Mouse (Mus musculus) midbrain, embryonic 16.5 days (tissue): ENCODE results near the gene Nup107. TPM values are rescaled to one million over a fixed set of nuclear protein-coding genes. Genes with fewer than 3 reads are reported as not detected.

Source experiments
- ATAC-seq: fragments of 200-750 bp; cut with Nextera tagmentation; 2 replicates; pipeline ENCODE4 v1.8.0; 2017; ENCODE audit warnings: moderate TSS enrichment
- H3K27ac ChIP-seq: fragments of 300-500 bp; sonication (generic); 2 replicates; pipeline ENCODE4 v1.5.1; 2014; ENCODE audit warnings: mild to moderate bottlenecking, low read length, mixed read lengths
- H3K27me3 ChIP-seq: fragments of 300-500 bp; sonication (generic); 2 replicates; pipeline ENCODE4 v1.6.1; 2014; ENCODE audit warnings: low read depth, low read length, mixed read lengths; ENCODE audit not compliant: control insufficient read depth, insufficient read depth
- H3K36me3 ChIP-seq: fragments of 300-500 bp; sonication (generic); 2 replicates; pipeline ENCODE4 v1.6.1; 2014; ENCODE audit warnings: mild to moderate bottlenecking, low read length, moderate library complexity, mixed read lengths; ENCODE audit not compliant: control insufficient read depth, insufficient read depth
- H3K4me1 ChIP-seq: fragments of 300-500 bp; sonication (generic); 2 replicates; pipeline ENCODE4 v1.6.1; 2014; ENCODE audit warnings: mild to moderate bottlenecking, low read length, mixed read lengths; ENCODE audit not compliant: control insufficient read depth, insufficient read depth
- H3K4me2 ChIP-seq: fragments of 300-500 bp; sonication (generic); 2 replicates; pipeline ENCODE4 v1.6.1; 2014; ENCODE audit warnings: mild to moderate bottlenecking, low read length, mixed read lengths
- H3K4me3 ChIP-seq: fragments of 300-500 bp; sonication (generic); 2 replicates; pipeline ENCODE4 v1.5.1; 2014; ENCODE audit warnings: low read depth, mild to moderate bottlenecking, low read length, moderate library complexity, mixed read lengths
- H3K9ac ChIP-seq: fragments of 300-500 bp; sonication (generic); 2 replicates; pipeline ENCODE4 v1.6.1; 2014; ENCODE audit warnings: low read depth, low read length, mixed read lengths
- H3K9me3 ChIP-seq: fragments of 300-500 bp; sonication (generic); replicated peaks from 2 replicates; pipeline ENCODE4 v1.6.1; 2014; ENCODE audit warnings: mild to moderate bottlenecking, low read length, mixed read lengths; ENCODE audit not compliant: control insufficient read depth, poor library complexity, severe bottlenecking
- WGBS: fragments of 180-500 bp; shearing (Covaris S2); extraction: QIAGEN DNeasy Blood & Tissue Kit; methylation state at CpG from one replicate; pipeline ENCODE4 v1.1.7; 2014; 5-methylcytosine and 5-hydroxymethylcytosine counted together
- polyA plus RNA-seq: library from polyadenylated mRNA; unstranded; fragments of >200 nt; fragmentation: Nextera tagmentation; extraction: Ambion mirVana; gene quantifications from 2 replicates; pipeline ENCODE4 v1.2.1, GENCODE M21; 2015

The Nup107 gene
- polyA plus RNA-seq, 1 experiment from 2014 or later, result 29.4 TPM

DNA sequence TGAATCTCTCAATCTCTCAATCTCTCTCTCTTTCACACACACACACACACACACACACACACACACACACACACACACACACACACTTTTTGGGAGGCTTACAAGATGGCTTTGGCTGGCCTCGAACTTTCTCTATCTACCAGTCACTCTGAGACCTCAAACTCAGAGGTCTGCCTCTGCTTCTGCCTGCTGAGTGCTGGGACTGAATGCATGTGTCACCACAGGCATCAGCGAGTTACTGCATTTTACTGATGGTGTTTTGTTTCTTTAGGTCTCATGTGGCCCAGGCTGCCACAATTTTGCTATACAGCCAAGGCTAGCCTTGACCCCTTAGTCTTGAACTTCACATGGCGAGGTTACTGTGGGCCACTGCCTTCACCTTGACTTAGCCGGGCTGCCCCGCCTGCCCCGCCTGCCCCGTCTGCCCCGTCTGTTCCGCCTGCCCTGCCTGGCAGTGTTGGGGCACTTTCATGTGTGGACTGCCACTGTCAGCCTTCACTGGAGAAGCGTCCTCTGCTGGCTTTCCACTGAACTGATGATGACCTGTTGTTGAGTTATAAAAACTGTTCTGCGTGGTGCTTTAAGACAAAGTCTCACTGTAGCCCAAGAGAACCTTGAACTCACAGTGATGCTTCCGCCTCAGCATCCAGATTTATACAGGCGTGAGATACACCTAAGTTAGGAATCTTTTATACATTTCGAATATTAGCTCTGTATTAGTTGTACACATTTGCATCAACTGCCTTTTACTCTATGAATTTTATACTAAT is 9.8 kb downstream of the Nup107 start:
- Histone ChIP-seq H3K27me3 (no peaks in the 10 kb centered on the region), H3K27ac (no peak overlapping the region), H3K4me1 (no peaks in the 10 kb centered on the region), H3K4me2 (no peak overlapping the region), H3K36me3 (peaks cover 21% of the 10 kb centered on the region), H3K4me3 (no peak overlapping the region), H3K9me3 (no peaks in the 10 kb centered on the region), H3K9ac (no peak overlapping the region)
- 91% methylated on average over 14 of the region's 14 CpGs for WGBS
- no peak for ATAC-seq

DNA sequence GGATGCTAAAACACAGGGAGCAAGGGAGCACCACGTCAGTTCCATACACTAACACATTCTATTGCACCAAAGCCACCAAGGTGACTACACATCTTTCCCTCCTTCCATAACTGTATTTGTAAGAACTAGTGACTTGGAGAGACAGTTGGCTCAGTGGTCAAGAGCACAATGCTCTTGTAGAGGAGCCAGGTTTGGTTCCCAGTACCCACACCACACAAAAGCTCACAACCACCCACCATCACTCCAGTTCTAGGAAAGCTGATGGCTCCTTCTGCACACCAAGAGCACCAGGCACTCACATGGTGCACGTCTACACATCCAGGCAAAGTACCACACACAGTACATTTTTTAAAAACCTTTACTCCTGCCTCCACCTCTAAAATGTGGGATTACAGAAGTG is 10.4 kb downstream of the Nup107 start:
- peaks cover 21% of the 10 kb centered on the region for H3K36me3 ChIP-seq

DNA sequence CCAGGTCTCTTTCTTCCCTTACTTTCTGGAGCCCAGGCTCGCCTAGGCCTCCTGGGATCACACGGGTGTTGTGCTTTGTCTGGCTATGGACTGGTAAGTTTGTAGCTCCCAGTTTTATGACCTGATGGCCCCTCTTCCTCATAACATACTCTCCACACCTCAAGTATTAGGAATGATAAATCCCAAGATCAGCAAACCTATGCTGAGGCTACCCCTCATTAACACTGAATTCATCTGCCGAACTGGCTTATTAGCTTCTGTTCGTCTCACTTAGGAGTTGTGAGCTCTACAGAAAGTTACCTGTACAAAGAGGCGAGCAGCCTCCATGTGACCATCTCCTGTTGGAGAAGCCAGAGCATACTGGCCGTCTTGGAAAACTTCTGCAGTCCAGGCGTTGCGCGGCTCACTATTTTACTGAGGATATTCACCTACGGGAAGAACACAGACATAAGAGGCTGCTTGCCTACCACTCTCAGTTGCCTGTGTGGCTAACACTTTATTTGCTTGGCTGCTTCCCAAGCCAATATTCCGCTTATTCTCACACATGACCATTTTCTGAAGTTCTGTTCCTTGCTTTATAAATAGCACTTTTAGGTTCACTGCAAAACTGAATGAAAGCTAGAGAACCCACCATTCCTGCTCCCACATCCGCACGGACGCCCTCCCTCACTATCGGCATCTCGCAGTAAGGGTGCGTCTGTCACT is 11.3 kb downstream of the Nup107 start:
- Histone ChIP-seq H3K9ac (no peak overlapping the region), H3K27ac (no peak overlapping the region), H3K36me3 (peaks cover 29% of the 10 kb centered on the region), H3K4me3 (no peak overlapping the region), H3K9me3 (no peaks in the 10 kb centered on the region), H3K4me1 (no peaks in the 10 kb centered on the region), H3K4me2 (no peak overlapping the region), H3K27me3 (no peaks in the 10 kb centered on the region)
- no peak for ATAC-seq
- 95% methylated on average over 17 of the region's 17 CpGs for WGBS

More for the DNA sequence above, 10.4 kb downstream of the Nup107 start:
- H3K27ac ChIP-seq, result no peak overlapping the region
- no peaks in the 10 kb centered on the region for H3K27me3 ChIP-seq
- H3K9ac ChIP-seq, result no peak overlapping the region
- no peaks in the 10 kb centered on the region for H3K4me1 ChIP-seq
- ATAC-seq, result no peak
- 84% methylated on average over 2 of the region's 2 CpGs for WGBS
- H3K4me2 ChIP-seq, result no peak overlapping the region
- no peaks in the 10 kb centered on the region for H3K9me3 ChIP-seq
- no peak overlapping the region for H3K4me3 ChIP-seq

DNA sequence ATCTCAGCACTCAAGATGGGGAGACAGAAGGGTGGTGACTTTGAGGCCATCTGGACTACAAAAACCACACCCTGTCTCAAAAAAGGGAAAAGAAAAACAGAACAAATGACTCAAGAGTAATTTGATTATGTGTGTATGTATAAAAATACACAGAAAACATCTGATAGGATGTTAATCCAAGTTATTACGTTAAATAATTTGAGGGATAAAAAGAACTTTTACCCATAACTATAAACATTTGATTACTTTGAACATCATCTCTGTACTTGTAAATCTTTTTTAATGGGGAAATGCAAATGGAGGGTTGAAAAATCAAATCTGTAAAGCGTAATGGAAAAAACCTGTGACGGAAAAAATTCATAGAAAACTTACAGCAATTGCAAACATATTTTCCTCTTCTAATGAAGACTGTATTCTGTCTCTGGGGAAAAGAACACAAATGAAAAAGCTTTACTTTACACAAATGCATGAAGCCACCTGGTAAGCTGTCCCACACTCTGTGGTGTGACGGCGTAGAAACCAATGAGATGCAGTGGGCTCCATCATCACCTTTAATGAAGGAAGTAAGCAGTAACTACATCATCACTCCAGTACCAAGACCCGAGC is 12.1 kb downstream of the Nup107 start:
- no peak for ATAC-seq
- H3K9ac ChIP-seq, result no peak overlapping the region

GRCm38 (mm10) chr10:117779581-117780305 is 12.8 kb downstream of the Nup107 start:
- H3K9ac ChIP-seq, result no peak overlapping the region
- no peak for ATAC-seq
- H3K4me1 ChIP-seq, result no peaks in the 10 kb centered on the region
- no peak overlapping the region for H3K27ac ChIP-seq
- WGBS, result 92% methylated on average over 8 of the region's 8 CpGs
- peaks cover 29% of the 10 kb centered on the region for H3K36me3 ChIP-seq
- H3K4me2 ChIP-seq, result no peak overlapping the region
- no peak overlapping the region for H3K4me3 ChIP-seq
- no peaks in the 10 kb centered on the region for H3K9me3 ChIP-seq
- no peaks in the 10 kb centered on the region for H3K27me3 ChIP-seq

More for the DNA sequence above, 12.1 kb downstream of the Nup107 start:
- Histone ChIP-seq H3K27me3 (no peaks in the 10 kb centered on the region), H3K4me1 (no peaks in the 10 kb centered on the region), H3K27ac (no peak overlapping the region), H3K4me3 (no peak overlapping the region), H3K9me3 (no peaks in the 10 kb centered on the region), H3K4me2 (no peak overlapping the region), H3K36me3 (peaks cover 25% of the 10 kb centered on the region)
- 96% methylated on average over 6 of the region's 6 CpGs for WGBS

GRCm38 (mm10) chr10:117778951-117779350 is 13.6 kb downstream of the Nup107 start:
- no peak overlapping the region for H3K4me3 ChIP-seq
- H3K27me3 ChIP-seq, result no peaks in the 10 kb centered on the region
- H3K36me3 ChIP-seq, result peaks cover 35% of the 10 kb centered on the region
- H3K9ac ChIP-seq, result no peak overlapping the region
- 92% methylated on average over 4 of the region's 4 CpGs for WGBS
- ATAC-seq, result no peak
- no peak overlapping the region for H3K4me2 ChIP-seq
- no peak overlapping the region for H3K27ac ChIP-seq
- no peaks in the 10 kb centered on the region for H3K9me3 ChIP-seq
- no peaks in the 10 kb centered on the region for H3K4me1 ChIP-seq

- Histone ChIP-seq H3K4me2 (no peak overlapping the region), H3K4me1 (no peaks in the 10 kb centered on the region), H3K9ac (no peak overlapping the region), H3K27me3 (no peaks in the 10 kb centered on the region), H3K4me3 (no peak overlapping the region), H3K36me3 (peaks cover 30% of the 10 kb centered on the region), H3K27ac (no peak overlapping the region), H3K9me3 (no peaks in the 10 kb centered on the region)
- 96% methylated on average over 12 of the region's 12 CpGs for WGBS
- no peak for ATAC-seq
Measured at GRCm38 (mm10) chr10:117778328-117778910, 14.1 kb downstream of the Nup107 start.

DNA sequence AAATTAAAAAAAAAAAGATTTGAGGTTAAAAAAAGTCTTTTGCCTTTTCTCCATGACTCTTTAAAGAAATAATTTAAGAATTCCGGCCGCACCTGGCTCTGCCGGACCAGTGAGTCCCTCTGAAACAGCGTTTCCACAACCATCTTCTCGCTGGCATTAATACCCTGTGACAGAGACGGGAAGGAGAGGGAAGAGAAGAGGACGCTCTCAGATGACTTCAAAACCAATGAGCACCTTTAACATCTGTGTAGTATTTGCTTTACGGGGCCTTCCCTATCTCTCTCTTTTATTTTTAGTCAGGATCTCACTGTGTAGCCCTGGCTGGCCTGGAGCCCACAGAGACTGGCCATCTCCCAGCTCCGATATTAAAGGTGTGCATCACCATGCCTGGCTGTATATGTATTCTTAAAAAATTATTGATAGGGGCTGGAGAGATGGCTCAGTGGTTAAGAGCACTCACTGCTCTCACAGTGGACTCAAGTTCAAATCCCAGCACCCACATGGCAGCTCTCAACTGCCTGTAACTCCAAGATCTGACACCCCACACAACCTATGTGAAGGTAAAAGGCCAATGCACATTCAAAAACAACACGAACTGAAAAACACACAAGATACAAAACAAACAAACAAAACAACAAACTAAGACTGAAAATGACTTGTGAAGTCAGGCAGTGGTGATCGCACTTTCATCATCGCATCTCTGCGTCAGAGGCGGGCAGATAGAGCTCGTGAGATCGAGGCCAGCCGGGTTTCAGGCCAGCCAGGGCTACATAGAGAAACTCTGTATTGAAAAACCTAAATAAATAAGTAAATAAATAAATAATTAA is 14.8 kb downstream of the Nup107 start:
- peaks cover 36% of the 10 kb centered on the region for H3K36me3 ChIP-seq
- no peak overlapping the region for H3K4me2 ChIP-seq
- no peak overlapping the region for H3K27ac ChIP-seq
- H3K4me3 ChIP-seq, result no peak overlapping the region
- WGBS, result 97% methylated on average over 17 of the region's 17 CpGs
- no peaks in the 10 kb centered on the region for H3K4me1 ChIP-seq
- ATAC-seq, result no peak
- no peaks in the 10 kb centered on the region for H3K27me3 ChIP-seq
- no peak overlapping the region for H3K9ac ChIP-seq
- H3K9me3 ChIP-seq, result no peaks in the 10 kb centered on the region
